Mouse (Mus musculus): ENCODE data around the gene Slc38a3. TPM values are rescaled to one million over a fixed set of nuclear protein-coding genes. Genes with fewer than 3 reads are reported as not detected.

Gene Slc38a3
- polyA plus RNA-seq, 1 experiment = 0.45 TPM

DNA sequence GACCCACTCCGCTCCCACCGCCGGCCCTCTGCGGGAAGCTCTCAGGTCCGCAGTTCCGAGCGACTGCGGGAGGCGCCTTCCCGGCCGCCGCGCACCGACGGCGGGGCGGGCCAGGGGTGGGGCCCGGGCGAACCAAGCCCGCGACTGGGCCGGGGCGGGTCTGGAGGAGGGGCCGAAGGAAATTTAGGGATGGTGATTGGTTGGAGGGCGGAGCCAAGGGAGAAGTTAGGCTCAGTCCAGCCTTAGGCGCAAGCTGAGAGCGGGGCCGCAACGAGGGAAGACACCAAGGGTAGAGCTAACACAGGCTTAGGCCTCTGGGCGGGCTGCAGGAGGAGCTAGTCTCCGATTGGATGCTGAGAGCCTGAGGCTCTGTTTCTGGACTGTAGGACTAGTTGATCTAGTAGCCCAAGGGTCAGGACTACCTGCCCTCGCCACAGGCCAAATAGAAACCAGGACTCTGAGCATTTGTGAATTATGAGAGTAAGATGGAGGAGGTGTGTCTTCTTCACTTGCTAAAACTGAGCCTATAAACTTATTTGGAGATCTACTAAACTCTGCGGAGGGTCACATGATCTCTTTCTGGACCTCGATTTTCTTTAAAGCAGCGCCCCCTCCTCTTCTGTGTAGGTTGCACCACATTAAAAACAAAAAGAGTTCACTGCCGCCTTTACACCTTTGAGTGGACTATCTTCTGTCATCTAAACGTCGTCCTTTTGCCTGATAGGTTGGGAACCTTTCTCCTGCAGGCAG, 33.9 kb downstream of the Slc38a3 start, which contains the start of gene Gnai2:
Gene Gnai2 (minus strand): TSS at position 89 of the 750 bp plus-strand sequence.
- peak; percentile 90 for DNase-seq (ENCODE audit: low spot score)

DNA sequence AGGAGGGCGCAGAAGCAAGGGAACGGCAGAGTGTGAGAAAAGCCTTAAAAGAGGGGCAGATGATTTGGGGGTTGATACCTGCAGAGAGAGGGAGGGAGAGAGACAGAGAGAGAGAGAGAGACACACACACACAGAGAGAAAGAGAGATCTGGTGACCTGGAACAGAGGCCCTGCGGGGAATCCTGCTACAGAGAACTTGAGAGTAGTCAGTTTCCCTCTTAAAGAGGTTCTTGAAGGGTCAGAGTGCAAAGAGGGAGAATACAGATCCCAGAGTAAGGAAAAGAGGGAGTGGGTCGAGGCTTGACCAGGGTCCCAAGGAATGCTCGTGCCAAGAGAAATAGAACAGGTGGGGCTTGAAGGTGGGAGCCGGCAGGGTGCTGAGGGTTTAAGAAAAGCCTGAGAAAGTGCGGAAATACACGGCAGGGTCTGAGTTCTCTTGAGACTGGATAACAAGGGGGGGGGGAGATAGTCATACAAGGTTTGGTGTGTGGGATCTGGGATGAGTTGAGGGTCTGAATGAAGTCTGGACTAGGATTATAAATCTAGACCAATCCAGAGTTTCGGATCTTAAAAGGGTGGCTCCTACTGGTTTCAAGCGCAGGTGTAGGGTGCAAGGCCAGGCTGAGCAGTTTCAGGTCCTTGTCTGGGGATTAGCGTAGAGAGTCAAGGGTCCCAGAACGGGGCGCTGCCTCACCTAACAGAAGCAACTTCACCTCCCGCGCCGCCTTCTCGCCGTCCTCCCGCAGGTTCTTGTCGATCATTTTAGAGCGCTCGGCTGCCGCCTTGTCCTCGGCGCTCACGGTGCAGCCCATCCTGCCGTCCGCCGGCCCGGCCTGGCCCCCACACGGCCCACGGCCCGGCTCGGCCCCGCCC, 34.7 kb downstream of the Slc38a3 start:
- no peak for DNase-seq (ENCODE audit: low spot score)

DNA sequence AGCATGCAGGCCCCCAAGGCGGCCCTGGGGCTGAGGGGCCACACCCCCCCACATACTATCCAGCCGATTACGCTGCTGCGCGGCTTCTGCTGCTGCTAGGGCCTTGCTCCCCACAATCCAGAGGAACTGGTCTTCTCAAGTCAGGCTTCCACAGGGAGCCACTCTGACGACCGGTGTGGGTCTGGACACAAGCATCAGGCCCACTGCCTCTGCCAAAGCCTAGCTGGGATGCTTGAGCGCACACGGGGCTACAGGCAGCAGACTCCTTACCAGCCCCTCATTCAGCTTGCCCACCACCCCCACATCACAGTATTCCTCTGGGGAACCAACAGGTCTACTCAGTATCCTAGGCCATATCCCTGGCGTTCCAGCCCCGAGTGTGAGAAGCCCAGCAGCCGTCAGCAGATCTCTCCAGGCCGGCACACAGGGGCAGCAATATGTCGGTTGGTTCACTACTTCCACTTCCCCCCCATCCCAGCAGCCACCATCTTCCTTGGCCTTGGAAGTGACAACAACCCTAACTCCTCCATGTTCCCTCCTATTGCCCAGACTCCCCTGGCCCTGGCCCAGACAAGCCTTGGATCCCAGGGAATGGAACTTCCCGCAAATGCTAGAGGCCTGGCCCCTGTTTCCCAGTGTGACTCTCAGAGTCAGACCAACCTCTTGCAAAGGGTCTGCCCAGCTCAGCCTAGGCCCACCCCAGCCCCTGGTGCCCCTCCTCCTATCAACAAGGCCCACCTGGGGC, 35.5 kb downstream of the Slc38a3 start:
- DNase-seq (ENCODE audit: low spot score) = no peak

DNA sequence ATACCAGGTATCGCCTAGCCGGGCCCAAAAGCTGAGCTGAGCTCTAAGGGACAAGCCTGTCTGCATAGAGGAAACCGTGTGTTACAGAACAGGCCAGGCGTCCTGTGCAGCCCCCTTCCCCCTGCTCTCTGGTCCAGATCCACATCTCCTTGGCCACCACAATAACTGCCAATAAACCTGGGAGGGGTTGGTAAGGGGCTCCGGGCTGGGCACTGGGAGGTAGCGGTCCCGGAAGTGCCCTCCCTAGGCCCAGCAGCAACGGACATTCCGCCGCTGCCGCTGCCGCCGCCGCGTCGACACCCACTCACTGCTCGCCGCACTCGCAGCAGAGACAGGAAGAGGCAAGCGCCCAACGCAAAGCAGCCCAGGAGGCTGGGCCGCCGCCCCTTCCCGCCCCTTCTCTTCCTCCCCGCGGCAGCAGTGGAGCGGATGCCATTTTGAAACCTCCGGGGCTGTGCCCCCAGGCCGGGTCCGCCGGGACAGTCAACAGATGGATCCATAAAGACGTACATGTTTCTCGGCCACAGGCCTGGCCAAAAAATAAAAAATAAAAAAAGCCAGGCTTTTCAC, 36.2 kb downstream of the Slc38a3 start:
- DNase-seq (ENCODE audit: low spot score) = peak; percentile 71

DNA sequence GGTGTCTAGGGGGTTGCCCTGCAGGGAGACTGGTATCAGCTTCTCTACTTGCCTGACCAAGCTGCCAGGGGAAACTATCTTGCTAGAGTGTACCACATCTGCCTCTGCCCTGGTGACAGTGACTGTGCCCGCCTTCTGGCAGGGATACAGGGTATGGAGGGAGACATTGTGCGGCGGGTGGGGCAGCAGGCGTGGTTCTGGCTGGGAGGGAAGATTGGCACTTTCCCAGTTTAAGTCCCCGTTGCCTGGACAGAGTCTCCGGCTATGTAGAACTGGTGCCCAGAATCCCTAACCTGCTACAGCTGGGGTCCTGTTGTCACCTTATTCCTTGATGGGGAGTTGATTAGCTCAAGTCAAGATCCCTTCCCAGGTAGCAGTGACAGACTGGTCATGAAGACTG, 36.9 kb downstream of the Slc38a3 start:
- DNase-seq (ENCODE audit: low spot score) = no peak

DNA sequence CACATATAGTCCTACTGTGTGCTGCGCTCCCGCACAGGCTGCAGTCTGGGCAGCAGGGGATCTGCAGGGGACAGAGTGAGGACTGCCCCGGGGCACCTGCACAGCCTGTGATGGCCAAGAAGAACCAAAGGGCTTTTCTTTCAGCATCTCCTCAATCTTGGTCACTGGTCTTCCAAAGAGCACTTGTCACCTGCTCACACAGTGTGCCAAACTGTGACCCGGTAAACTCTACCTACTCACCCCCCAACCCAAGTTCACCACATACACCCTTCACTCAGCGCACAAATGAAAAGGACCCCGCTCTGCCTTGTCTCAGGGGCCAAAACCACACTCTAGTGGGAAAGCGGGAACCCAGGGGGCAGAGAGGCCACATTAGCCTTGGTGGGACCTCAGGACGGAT, 37.5 kb downstream of the Slc38a3 start:
- DNase-seq (ENCODE audit: low spot score) = no peak

DNA sequence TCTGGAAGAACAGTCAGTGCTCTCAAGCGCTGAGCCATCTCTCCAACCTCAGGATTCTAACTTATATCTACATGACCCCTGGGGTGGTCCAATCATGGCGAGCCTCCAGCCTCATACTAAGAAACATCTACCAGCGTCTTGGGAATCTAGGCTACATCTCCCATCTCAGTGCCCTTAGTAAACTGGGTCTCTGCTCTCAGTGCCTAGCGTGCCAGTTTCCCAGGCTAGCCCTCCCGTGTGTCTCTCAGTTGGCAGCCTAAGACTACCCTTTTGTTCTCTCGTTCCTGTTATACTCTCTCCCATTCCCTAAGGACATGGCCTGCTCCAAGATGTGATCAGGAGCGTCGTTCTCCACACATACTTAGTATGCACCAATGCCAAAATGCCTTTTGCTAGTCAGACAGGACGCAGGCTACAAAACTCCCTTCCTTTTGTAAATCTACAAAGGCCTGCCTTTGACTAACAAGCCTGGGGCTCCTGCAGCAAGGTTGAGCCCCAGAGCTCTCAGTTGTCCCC, 38.0 kb downstream of the Slc38a3 start:
- DNase-seq (ENCODE audit: low spot score) = no peak

DNA sequence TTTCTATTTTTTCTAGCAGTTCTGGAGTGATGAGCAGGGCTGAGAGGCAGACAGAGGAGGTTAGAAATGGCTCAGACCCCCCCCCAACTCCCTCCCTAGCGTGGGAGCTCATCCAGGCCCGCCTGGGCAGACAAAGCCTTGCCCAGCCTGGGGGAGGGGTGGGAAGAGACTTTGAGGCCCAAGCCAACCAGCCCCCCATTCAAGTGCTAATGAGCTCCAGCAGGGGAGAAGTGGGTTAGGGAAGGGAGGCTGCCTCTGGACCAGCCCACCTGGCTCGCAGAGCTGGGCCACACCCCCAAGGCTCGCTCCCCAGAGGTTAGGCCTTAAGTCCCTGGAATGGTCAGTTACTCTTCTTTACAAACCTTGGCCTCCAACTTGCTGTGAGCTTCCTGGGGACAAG, 38.8 kb downstream of the Slc38a3 start:
- no peak for DNase-seq (ENCODE audit: low spot score)

DNA sequence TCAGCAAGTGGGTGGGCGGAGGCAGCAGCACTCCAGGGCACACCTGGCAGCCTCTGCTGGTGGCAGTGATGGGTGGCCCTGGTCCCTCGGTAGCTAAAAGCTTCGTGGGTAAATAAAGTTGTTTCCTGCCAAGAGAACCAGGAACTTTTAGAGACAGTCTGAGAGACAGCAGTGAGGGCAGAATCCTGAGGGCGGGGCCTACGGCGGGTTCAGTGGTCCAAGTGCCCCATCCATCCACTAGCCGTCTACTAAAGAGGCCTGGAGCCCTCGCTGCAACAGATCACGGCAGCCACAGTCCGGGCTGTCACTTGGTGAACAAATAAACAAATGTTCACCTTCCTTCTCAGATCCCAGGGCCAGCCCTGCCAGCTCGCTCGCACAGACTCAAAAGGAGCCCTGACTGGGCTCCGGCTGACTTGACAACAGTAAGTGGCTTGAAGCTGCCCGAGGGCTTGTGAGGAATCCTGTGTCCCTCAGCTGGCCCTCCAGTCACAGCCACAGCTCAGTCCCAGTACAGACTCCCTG, 39.4 kb downstream of the Slc38a3 start:
- no peak for DNase-seq (ENCODE audit: low spot score)

DNA sequence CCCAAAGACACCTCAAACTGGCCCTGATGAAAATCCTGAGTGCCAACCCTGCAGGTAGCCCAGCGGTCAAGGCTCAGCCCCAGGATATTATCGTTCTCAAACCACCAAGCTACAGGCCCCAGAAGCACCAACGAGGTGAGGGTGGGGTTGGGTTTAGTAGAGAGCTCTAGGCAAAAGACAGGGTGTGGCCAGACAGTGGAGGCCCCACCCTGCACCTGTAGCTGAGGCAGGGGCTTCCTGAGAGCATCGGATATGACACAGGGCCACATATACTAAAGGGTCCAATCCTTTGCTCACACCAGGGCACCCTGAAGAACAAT, 40.0 kb downstream of the Slc38a3 start:
- DNase-seq (ENCODE audit: low spot score) = no peak

DNA sequence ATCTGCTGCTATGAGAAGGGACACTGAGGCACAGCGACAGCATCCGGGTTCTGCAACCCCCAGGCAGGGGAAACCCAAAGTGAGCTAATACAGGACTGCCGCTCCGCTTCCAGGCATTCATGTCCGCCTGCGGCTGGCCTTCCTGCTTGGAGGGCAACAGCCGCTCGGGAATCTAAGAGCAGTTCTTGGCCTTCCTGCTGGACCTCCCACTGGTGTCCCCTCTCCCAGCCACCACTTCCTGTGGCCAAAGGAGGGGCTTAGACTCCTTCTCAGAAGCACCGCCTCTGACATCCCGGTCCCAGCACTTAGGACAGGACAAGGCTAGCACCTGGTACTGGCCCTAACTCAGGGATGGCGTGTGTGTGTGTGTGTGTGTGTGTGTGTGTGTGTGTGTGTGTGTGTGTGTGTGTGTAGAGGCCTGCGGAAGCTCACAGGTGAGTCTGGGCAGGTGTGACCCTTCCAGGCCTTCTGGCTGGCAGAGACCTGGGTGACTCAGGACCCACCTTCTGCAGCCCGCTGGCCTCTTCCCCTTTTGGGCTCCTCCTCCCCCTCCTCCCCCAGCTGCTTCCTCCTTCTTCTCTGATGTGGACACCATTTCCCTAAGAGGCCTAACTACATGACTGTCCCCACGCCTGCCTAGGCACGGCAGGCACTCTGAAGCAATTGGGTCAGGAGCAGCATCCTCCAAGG, 40.5 kb downstream of the Slc38a3 start:
- DNase-seq (ENCODE audit: low spot score) = no peak

DNA sequence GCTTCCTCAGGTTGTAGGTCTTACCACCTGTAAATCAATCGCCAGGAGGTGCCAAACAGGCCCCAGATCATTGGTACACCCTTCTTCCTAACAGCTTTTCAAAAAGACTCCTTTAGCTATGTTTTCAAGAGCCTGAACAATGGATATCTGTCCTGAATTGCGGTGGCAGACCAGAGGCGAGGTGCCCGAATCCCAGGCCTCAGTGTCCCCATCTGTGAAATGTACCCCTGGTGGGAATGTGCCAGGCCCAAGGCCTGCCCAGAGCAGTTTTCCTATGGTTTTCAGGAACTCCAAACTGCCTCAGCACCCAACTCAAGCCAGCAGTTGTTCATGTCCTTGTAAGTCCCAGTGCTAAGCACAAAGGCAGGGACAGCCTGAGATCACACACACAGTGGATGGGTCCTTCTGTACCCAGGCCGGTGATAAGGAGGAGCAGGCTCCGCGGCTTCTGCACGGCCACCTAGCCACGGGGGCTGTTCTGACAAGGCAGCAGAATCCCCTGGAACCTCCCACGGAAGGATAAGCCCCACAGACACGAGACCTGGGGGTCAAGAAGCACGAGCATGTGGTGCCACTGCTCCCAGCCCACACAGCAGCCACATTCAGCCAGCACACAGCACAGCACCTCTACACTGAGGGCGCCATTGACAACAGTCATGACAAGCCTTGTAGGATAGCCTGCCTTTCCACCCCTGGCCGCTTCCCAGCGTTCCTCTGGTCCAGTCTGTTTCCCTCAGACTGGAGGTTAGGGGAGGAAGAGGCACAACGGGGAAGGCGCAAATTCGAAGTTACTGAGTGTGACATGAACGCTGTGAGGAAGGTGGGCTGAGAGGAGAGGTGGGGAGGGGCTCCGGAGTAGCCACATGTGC, 41.7 kb downstream of the Slc38a3 start:
- DNase-seq (ENCODE audit: low spot score) = no peak

DNA sequence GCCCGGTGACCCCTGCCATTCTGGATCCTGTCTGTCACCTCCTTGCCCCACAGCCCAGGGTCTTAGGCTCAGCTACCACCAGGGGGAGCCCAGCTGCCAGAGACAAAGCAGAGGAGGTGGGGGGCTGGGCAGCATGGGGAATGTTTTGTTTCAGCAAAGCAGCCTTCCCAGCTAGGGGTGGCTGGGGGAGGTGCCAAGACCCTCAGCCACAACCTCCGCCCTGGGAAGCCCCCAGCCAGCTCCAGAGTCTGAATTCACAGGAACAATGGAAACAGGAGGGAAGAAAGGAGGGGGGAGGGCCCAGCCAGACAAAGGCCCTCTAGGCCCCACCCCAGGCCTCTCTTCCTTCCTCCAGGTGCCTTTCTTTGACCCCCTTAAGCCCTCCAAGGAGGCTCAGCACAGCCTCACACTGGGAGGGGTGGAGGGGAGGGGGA, 42.5 kb downstream of the Slc38a3 start:
- DNase-seq (ENCODE audit: low spot score) = no peak

DNA sequence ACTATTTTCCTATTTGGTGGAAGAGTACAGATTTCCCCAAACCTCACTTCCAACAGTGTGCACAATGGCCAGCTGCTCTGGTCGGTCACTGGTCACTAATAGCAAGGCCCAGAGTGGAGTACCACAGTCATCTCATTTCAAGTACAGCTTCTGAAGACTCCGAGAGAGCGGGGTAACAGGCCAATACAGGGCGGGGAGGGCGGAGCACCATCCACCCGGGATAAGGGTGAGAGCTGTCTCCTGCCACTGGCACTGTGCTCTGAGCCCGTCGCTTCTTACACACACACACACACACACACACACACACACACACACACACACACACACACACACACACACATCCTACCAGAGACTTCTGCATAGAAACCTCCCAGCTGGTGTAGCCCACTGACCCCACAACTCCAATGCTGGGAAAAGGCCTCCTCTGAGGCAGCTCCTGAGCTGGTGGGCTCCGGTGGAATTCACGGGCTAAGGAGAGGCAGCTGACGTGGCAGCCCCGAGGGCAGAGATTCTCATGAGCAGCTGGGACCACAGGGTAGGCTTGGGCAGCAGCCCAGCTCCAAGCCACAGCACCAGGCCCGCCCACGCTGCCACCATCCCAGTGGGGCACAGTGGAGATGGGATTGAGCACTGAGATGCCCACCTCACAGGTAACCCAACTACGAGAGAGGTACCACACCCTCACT, 43.0 kb downstream of the Slc38a3 start:
- DNase-seq (ENCODE audit: low spot score) = no peak

DNA sequence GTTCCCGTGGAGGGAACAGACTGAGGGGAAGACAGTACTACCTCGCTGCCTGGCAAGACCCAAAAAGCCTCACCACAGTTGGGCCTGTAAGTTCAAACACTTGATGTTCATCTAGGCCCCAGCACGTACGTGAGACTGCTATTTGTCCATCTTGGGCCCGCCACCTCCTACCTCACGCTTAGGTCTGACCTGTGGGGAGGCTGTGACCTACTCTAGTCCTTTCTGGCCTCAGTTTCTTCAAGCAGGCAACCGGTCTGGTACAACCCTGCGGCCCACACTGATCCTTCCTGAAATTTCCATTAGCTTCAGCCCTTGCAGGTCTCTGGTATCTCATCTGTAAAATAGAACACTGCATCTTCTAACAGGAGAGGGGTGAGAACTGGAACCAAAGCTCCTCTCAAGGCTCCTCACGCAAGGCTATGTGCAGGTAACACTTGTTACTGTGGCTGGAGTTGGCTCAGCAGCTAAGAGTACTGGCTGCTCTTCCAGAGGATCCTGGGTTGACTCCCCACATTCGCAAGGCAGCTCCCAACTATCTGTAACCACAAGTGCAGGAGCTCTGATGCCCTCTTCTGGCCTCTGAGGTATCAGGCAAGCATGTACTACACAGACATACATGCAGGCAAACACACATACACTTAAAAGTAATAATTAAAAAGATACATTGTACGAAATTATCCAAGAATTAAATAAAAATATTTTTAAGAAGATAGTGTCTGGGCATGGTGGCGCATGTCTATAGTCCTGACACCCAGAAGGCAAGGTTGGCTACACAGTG, 43.8 kb downstream of the Slc38a3 start:
- no peak for DNase-seq (ENCODE audit: low spot score)

DNA sequence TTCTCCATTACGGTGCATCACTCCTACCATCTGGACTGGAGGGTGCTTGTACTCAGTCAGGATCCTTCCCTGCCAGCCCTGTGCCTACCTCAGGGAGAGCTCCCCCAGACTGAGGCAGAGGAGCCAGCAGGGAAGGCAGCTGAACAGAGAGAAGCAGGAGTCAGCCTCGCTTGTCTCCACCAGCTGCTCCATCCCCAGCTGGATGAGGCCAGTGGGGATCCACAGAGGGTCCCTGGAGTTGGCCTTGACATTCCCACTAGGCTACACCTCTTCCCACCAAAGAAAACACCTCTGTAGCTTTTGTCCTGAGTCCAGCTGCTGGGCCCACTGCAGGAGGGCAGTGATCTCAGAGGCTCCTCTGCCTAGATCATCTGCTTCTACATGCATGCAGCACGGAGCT, 44.4 kb downstream of the Slc38a3 start:
- no peak for DNase-seq (ENCODE audit: low spot score)

DNA sequence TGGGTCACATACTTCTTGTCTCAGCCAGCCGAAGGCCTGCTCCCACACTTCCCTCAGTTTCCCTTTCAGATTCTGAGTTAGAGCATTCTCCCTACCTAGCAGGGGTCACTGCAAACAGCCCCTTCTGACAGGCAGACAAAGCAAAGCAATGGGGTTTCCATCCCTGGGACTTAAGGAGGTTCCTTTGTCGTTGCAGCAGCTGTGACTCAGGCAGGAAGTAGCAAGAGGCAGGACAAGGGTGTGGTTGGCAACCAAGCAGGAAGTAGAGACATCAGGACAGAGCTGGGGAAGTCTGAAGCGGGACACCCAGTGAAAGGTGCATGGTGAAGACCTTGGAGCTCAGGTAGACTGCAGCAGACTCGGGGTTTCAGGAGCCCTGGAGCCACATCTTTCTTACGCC, 44.8 kb downstream of the Slc38a3 start:
- no peak for DNase-seq (ENCODE audit: low spot score)

DNA sequence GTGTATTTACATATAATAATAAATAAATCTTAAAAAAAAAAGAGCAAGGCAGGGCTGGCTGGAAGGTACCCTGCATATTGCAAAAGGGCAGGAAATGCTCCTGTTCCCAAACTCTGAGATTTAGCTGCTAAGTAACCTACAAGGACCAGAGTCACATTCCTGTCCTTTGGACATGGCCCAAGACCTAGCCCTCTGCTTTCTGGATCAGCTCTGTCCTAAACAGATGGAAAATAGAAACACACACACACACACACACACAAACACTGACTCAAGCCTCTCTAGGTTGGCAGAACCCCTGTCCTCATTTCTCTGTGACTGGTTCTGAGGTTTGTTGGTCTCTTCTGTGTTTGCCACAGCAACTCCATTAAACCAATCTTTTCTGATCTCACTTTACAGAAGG, 48.4 kb downstream of the Slc38a3 start:
- DNase-seq (ENCODE audit: low spot score) = no peak

DNA sequence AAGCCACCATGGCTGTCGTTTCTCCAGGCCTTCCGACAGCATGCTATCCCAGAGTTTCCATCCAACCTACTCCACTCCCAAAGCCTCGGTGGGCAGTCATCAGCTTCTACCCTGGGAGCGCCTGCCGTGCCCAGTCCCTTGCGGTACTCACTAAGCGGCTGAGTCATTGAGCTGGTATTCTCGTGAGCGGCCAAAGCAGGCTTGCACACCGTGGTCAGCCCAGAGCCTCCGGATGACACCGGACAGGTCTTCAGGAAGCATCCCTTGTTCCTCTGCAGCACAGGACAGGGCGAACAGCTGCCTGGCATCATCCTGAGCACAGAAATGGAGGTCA, 49.8 kb downstream of the Slc38a3 start:
- no peak for DNase-seq (ENCODE audit: low spot score)
